ENCODE assay signal across 9 mouse cellular contexts in the genomic region with DNA sequence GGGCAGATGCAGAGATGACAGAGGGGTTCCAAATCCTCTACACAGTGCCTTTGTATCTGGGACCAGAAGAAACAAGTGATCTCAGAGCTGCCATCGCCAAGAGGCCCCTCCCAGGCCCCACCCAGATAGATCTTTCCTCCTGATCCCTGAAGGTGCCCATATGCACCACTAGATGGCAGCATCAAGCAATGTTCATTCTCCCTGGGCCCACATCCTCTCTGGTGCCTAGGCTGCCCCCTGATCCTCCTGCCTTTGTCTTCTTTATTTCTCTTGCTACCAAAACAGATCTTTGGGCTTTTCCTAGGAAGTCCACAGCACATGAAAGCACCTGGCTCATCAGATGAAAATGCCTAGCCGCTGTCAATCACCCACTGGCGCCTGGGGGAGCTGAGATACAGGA. TPM values are rescaled to one million over a fixed set of nuclear protein-coding genes. Genes with fewer than 3 reads are reported as not detected.
DNase-seq lines count a peak whose midpoint lies in the region; ATAC-seq and TF ChIP-seq lines count a peak whose summit lies in the region.
"Had no signal": no experiment of that assay in that cellular context is flagged by ENCODE, and none has a peak within 500 bp of the region (broad histone marks: within the 10 kb centered on the region; RNA-seq: fewer than 3 reads in every experiment).

No protein-coding gene starts in this region.

- no peak overlapping the region for H3K4me2 ChIP-seq in intestine, postnatal 0 days (replicated peaks; ENCODE audit: low read depth)

- DNase-seq in 3T3-L1 (ENCODE audit: low read depth, low spot score): peak; percentile 95
- peak; percentile 74 for DNase-seq in adrenal gland, adult 2 months
- peak; percentile 71 for DNase-seq in embryo, embryonic 11.5 days (ENCODE audit: low read depth, low spot score)
- DNase-seq in heart, adult 11 months: peak; percentile 97
- DNase-seq in left cerebral cortex, postnatal 4 days: peak; percentile 78
- DNase-seq in midbrain, embryonic 10.5 days (ENCODE audit: low spot score): peak; percentile 72
- peak; percentile 56 for DNase-seq in right cerebral cortex, postnatal 4 days

- no peaks in the 10 kb centered on the region for H3K27me3 ChIP-seq in intestine, postnatal 0 days (replicated peaks; ENCODE audit: control insufficient read depth, insufficient read depth, low read length)
- H3K27me3 ChIP-seq in midbrain, embryonic 10.5 days (ENCODE audit: low read depth, poor library complexity, severe bottlenecking): no peaks in the 10 kb centered on the region

- intact Hi-C loops in left cerebral cortex, postnatal 4 days (cut with DNase I): loop anchor here (5.0 kb wide), 1 partner anchor 41 kb away; no protein-coding TSS in a partner anchor

- peak; percentile 94 for TF ChIP-seq CTCF in intestine, postnatal 0 days (IDR thresholded peaks at IDR 0.05; ENCODE audit: low read depth)

- WGBS in intestine, postnatal 0 days: 37% methylated on average over 3 of the region's 3 CpGs
- 16% methylated on average over 3 of the region's 3 CpGs for WGBS in midbrain, embryonic 10.5 days

- no peaks in the 10 kb centered on the region for H3K9me3 ChIP-seq in intestine, postnatal 0 days (ENCODE audit: control insufficient read depth)
- H3K9me3 ChIP-seq in midbrain, embryonic 10.5 days (replicated peaks): no peaks in the 10 kb centered on the region

- no peak overlapping the region for H3K4me3 ChIP-seq in intestine, postnatal 0 days (ENCODE audit: low read depth, low read length)
- H3K4me3 ChIP-seq in midbrain, embryonic 10.5 days: no peak overlapping the region

- no peak overlapping the region for H3K9ac ChIP-seq in intestine, postnatal 0 days (ENCODE audit: low read depth, low read length)

- no peaks in the 10 kb centered on the region for H3K36me3 ChIP-seq in intestine, postnatal 0 days (ENCODE audit: control insufficient read depth, insufficient read depth)
- H3K36me3 ChIP-seq in midbrain, embryonic 10.5 days: no peaks in the 10 kb centered on the region

- ATAC-seq in intestine, postnatal 0 days: peak; percentile 74

- H3K4me1 ChIP-seq in intestine, postnatal 0 days (replicated peaks; ENCODE audit: control insufficient read depth, insufficient read depth, low read length): no peaks in the 10 kb centered on the region; the same call in 1 of the 2 replicates
- peaks cover 45% of the 10 kb centered on the region for H3K4me1 ChIP-seq in midbrain, embryonic 10.5 days

- H3K27ac ChIP-seq in intestine, postnatal 0 days (ENCODE audit: low read depth, low read length): no peak overlapping the region
- peak overlapping the region; percentile 81 for H3K27ac ChIP-seq in midbrain, embryonic 10.5 days (replicated peaks)

RNA-seq across cellular contexts. Expression of a gene that starts 9.7 kb away (rescaled TPM):
- 1 to 10 TPM in 1 of 2 experiments, under 1 TPM in 1; 0.55 to 1.3 TPM for total RNA-seq in adrenal gland, adult 2 months (2021)
- polyA plus RNA-seq in adrenal gland, adult 2 months (2012; rRNA removed): 0.32 and 0.52 TPM in 2 replicates
- polyA plus RNA-seq in intestine, postnatal 0 days (2015; fragmentation: Nextera tagmentation; extraction: Ambion mirVana): 0.50 and 0.66 TPM in 2 replicates
- total RNA-seq in left cerebral cortex, postnatal 4 days (2021): 1 to 10 TPM; 1.0 to 1.8 TPM
- polyA plus RNA-seq in midbrain, embryonic 10.5 days (2016; fragmentation: Nextera tagmentation; extraction: Ambion mirVana): 0.27 and 0.99 TPM in 2 replicates

RNA-seq across cellular contexts. Expression of a gene that starts 24.8 kb away (rescaled TPM):
- 100 to 1,000 TPM; 208 to 296 TPM for total RNA-seq in adrenal gland, adult 2 months (2021)
- 332 and 340 TPM in 2 replicates for polyA plus RNA-seq in adrenal gland, adult 2 months (2012; rRNA removed)
- 69.4 and 71.8 TPM in 2 replicates for polyA plus RNA-seq in intestine, postnatal 0 days (2015; fragmentation: Nextera tagmentation; extraction: Ambion mirVana)
- total RNA-seq in left cerebral cortex, postnatal 4 days (2021): 10 to 100 TPM; 27.3 to 28.3 TPM
- polyA plus RNA-seq in midbrain, embryonic 10.5 days (2016; fragmentation: Nextera tagmentation; extraction: Ambion mirVana): 18.4 and 21.6 TPM in 2 replicates

RNA-seq across cellular contexts. Expression of a gene that starts 45.6 kb away (rescaled TPM):
- total RNA-seq in adrenal gland, adult 2 months (2021): not detected
- not detected in 2 replicates for polyA plus RNA-seq in adrenal gland, adult 2 months (2012; rRNA removed)
- 92.5 and 139 TPM in 2 replicates for polyA plus RNA-seq in intestine, postnatal 0 days (2015; fragmentation: Nextera tagmentation; extraction: Ambion mirVana)
- total RNA-seq in left cerebral cortex, postnatal 4 days (2021): not detected
- not detected in 2 replicates for polyA plus RNA-seq in midbrain, embryonic 10.5 days (2016; fragmentation: Nextera tagmentation; extraction: Ambion mirVana)
- total RNA-seq: adrenal gland, adult 18-20 months had no signal

Comparison
In these comparisons a context has a peak if more than half of its experiments do, and no peak if none do; other contexts are left out.
1. RNA of a gene that starts 45.6 kb away (polyA plus RNA-seq): 92.5 to 139 TPM in intestine, postnatal 0 days; not detected in adrenal gland, adult 2 months and not detected in midbrain, embryonic 10.5 days; every median in the first group is over 10 times any median in the second.
2. Peak in every context shown above with its lines, with median percentiles within 50 percentile points of each other: DNase-seq.